8 mouse cellular contexts compared by ENCODE assay signal in the genomic region with DNA sequence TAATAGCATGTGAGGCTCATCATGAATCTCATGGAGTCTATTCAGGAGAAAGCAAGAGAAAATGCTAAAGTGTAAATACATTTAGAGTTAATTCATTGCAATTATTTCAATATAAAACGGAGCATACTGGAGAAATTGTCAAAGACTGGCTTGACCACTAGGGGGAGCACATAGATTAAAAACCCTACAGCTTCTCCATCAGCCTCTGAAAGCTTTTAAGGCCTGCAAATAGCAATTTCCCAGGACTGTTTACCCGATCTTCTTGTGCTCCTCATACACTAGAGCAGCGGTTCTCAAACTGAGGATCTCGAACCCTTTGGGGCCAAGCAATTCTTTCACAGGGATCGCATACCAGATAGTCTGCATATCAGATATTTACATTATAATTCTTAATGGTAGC.
DNase-seq lines count a peak whose midpoint lies in the region; TF ChIP-seq lines count a peak whose summit lies in the region.

No protein-coding gene starts in this region.

- H3K4me1 ChIP-seq in cortical plate, adult 2 months (ENCODE audit: control insufficient read depth, insufficient read depth, low read length): no peaks in the 10 kb centered on the region

- intact Hi-C loops in heart, postnatal 10 days (cut with DNase I): loop anchor here (2.0 to 10.0 kb wide), 4 partner anchors 162 to 1779 kb away; no protein-coding TSS in a partner anchor

- no peak for TF ChIP-seq POLR2A in cortical plate, adult 2 months (IDR thresholded peaks at IDR 0.05; ENCODE audit: extremely low read depth, insufficient read depth, low read length)

- DNase-seq in adrenal gland, adult (ENCODE audit: inconsistent age in 2 of 2, low spot score in 1 of 2): peak; percentile 37 to 91
- no peak for DNase-seq in adrenal gland, postnatal 25 days
- DNase-seq in NIH3T3 (ENCODE audit: low read depth): peak; percentile 92
- DNase-seq in heart, postnatal 10 days: peak; percentile 75 to 83
- DNase-seq in layer of hippocampus, adult 8-10 months (ENCODE audit: low spot score in 2 of 2): peak; percentile 24 to 75
- peak; percentile 81 for DNase-seq in lung, postnatal 25 days (ENCODE audit: low spot score)
- peak; percentile 73 to 77 for DNase-seq in right cerebral cortex, postnatal 10 days (ENCODE audit: low spot score in 2 of 2)

- no peak overlapping the region for H3K27ac ChIP-seq in cortical plate, adult 2 months (ENCODE audit: insufficient read depth, low read length)

- peak; percentile 47; the same call in 1 of the 2 replicates for TF ChIP-seq CTCF in cortical plate, adult 2 months (IDR thresholded peaks at IDR 0.05; ENCODE audit: extremely low read depth, insufficient read depth, low read length)

- H3K4me3 ChIP-seq in cortical plate, adult 2 months (ENCODE audit: insufficient read depth, low read length): no peak overlapping the region
